Mouse (Mus musculus) liver, embryonic 14.5 days (tissue): ENCODE data around the gene Rxfp1. TPM values are rescaled to one million over a fixed set of nuclear protein-coding genes. Genes with fewer than 3 reads are reported as not detected.

Experiments used
- ATAC-seq: fragments of 200-750 bp; cut with Nextera tagmentation; 2 replicates; pipeline ENCODE4 v1.8.0; 2017; ENCODE audit warnings: moderate number of reproducible peaks, mild to moderate bottlenecking, moderate library complexity; ENCODE audit not compliant: insufficient read depth
- DNase-seq, 3 experiments: peaks; one replicate each; pipeline ENCODE4 v3.0.0-alpha.2; 2012 to 2013; ENCODE audit warnings: low read depth in 3 of 3, low spot score in 3 of 3
- H3K27ac ChIP-seq: fragments of 300-500 bp; sonication (generic); 2 replicates; pipeline ENCODE4 v1.5.1; 2014; ENCODE audit warnings: moderate library complexity, mild to moderate bottlenecking, control low read depth, inconsistent platforms
- H3K27me3 ChIP-seq: fragments of 300-500 bp; sonication (generic); 2 replicates; pipeline ENCODE4 v1.6.1; 2014; ENCODE audit warnings: mild to moderate bottlenecking, low read length, moderate library complexity; ENCODE audit not compliant: control insufficient read depth, insufficient read depth
- H3K36me3 ChIP-seq: fragments of 300-500 bp; sonication (generic); replicated peaks from 2 replicates; pipeline ENCODE4 v1.6.1; 2014; ENCODE audit warnings: low read depth; ENCODE audit not compliant: control insufficient read depth, insufficient read depth
- H3K4me1 ChIP-seq, 2 experiments: fragments of 200-500 bp in 1 of 2; fragments of 300-500 bp in 1 of 2; sonication (generic) in 1 of 2; replicated peaks; 2 replicates each; pipeline ENCODE4 v1.6.1; 2012 to 2014; ENCODE audit warnings: antibody characterized with exemption in 1 of 2, inconsistent platforms in 1 of 2, low read length in 1 of 2; ENCODE audit not compliant: control insufficient read depth in 2 of 2, insufficient read depth in 2 of 2
- H3K4me2 ChIP-seq: fragments of 300-500 bp; sonication (generic); 2 replicates; pipeline ENCODE4 v1.6.1; 2014; ENCODE audit warnings: low read depth, mild to moderate bottlenecking, control low read depth, moderate library complexity
- H3K4me3 ChIP-seq, 2 experiments: fragments of 200-500 bp in 1 of 2; fragments of 300-500 bp in 1 of 2; sonication (generic) in 1 of 2; 2 replicates each; pipeline ENCODE4 v1.5.1; 2012 to 2014; ENCODE audit warnings: low read depth in 2 of 2, low read length in 2 of 2, mild to moderate bottlenecking in 2 of 2, control low read depth in 1 of 2, inconsistent platforms in 1 of 2, moderate library complexity in 1 of 2; ENCODE audit not compliant: insufficient read depth in 1 of 2
- H3K9ac ChIP-seq: fragments of 300-500 bp; sonication (generic); replicated peaks from 2 replicates; pipeline ENCODE4 v1.6.1; 2014; ENCODE audit warnings: mild to moderate bottlenecking, control low read depth, moderate library complexity
- H3K9me3 ChIP-seq: fragments of 300-500 bp; sonication (generic); 2 replicates; pipeline ENCODE4 v1.6.1; 2016; ENCODE audit warnings: low read length, mixed read lengths; ENCODE audit not compliant: control insufficient read depth
- CTCF ChIP-seq: IDR thresholded peaks from 2 replicates; pipeline ENCODE4 v1.5.1; 2016; ENCODE audit warnings: antibody characterized with exemption, low read depth, control low read depth
- EP300 ChIP-seq: IDR thresholded peaks from 2 replicates; pipeline ENCODE4 v1.6.1; 2016; ENCODE audit warnings: antibody characterized with exemption, low read depth
- WGBS: fragments of 180-500 bp; shearing (Covaris S2); extraction: QIAGEN DNeasy Blood & Tissue Kit; methylation state at CpG from one replicate; pipeline ENCODE4 v1.1.7; 2014; ENCODE audit not compliant: insufficient replicate concordance; 5-methylcytosine and 5-hydroxymethylcytosine counted together
- polyA plus RNA-seq, 2 experiments: library from polyadenylated mRNA; depleted of rRNA in 1 of 2; stranded (reverse) in 1 of 2; unstranded in 1 of 2; fragments of >200 nt; fragmentation: Nextera tagmentation in 1 of 2; extraction: Ambion mirVana in 1 of 2; gene quantifications; 2 replicates each; pipeline versions ENCODE4 v1.2.1 to v1.2.3; 2012 to 2014

Gene Rxfp1
- polyA plus RNA-seq, 2 experiments = under 0.01 TPM; not detected in 1

- Histone ChIP-seq H3K36me3 (no peaks in the 10 kb centered on the region), H3K27ac (no peak overlapping the region), H3K9ac (no peak overlapping the region), H3K4me3 (no peak overlapping the region), H3K27me3 (no peaks in the 10 kb centered on the region), H3K4me2 (no peak overlapping the region), H3K4me1 (no peaks in the 10 kb centered on the region), H3K9me3 (no peaks in the 10 kb centered on the region)
- 39% methylated on average over 5 of the region's 5 CpGs for WGBS
- no peak for ATAC-seq
- TF ChIP-seq CTCF (no peak), EP300 (no peak)
- no peak for DNase-seq
Measured at GRCm38 (mm10) chr3:79656682-79657081, 81.0 kb downstream of the Rxfp1 start.

DNA sequence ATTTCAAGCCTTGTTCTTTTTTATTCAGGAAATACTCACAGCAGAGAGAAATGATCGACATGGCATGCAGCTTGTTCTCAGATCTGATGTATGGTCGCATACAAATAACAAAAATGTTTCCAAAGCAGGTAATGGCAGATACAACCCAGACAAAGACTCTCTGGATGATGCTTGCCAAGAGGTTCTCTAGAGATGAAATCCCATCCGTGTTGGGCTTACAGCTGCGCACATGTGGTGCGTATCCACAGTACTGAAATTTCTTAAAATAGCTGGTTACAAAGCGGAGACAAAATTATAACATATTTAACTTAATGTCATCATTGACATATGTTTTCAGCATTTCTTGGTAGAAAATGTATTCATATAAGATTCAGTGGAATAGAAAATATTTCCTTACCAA is 85.6 kb downstream of the Rxfp1 start:
- ATAC-seq (no peak), DNase-seq (no peak)
- Histone ChIP-seq H3K27me3 (no peaks in the 10 kb centered on the region), H3K9me3 (no peaks in the 10 kb centered on the region), H3K4me2 (no peak overlapping the region), H3K27ac (no peak overlapping the region), H3K9ac (no peak overlapping the region), H3K4me1 (no peaks in the 10 kb centered on the region), H3K4me3 (no peak overlapping the region), H3K36me3 (no peaks in the 10 kb centered on the region)
- no peak for TF ChIP-seq CTCF
- TF ChIP-seq EP300 = no peak
- 69% methylated on average over 6 of the region's 6 CpGs for WGBS

GRCm38 (mm10) chr3:79629416-79629730 is 108.3 kb downstream of the Rxfp1 start, which contains the start of gene Etfdh:
Etfdh (minus strand) TSS chr3:79629500.
- peak within 1 kb of the TSS; percentile 90 for H3K4me2 ChIP-seq
- ATAC-seq (peak; percentile 33), DNase-seq (peak; percentile 42 to 61 (median 51))
- H3K27me3 ChIP-seq = no peaks in the 10 kb centered on the region
- H3K9me3 ChIP-seq = no peaks in the 10 kb centered on the region; the same call in 1 of the 2 replicates
- peak within 1 kb of the TSS; percentile 87 for H3K27ac ChIP-seq
- peak within 1 kb of the TSS; percentile 89 to 91 for H3K4me3 ChIP-seq
- H3K9ac ChIP-seq = peak within 1 kb of the TSS; percentile 90
- peaks cover 0 to 2% of the 10 kb centered on the region in 2 experiments; a peak in 2 of 4 replicates for H3K4me1 ChIP-seq
- WGBS = 2% methylated on average over 11 of the region's 11 CpGs
- TF ChIP-seq CTCF (no peak), EP300 (no peak)
- H3K36me3 ChIP-seq = peaks cover 19% of the 10 kb centered on the region

- Histone ChIP-seq H3K4me1 (peaks cover 0 to 2% of the 10 kb centered on the region in 2 experiments; a peak in 2 of 4 replicates), H3K9ac (peak within 1 kb of the TSS; percentile 90), H3K9me3 (no peaks in the 10 kb centered on the region; the same call in 1 of the 2 replicates), H3K36me3 (peaks cover 18% of the 10 kb centered on the region), H3K27me3 (no peaks in the 10 kb centered on the region), H3K4me3 (peak within 1 kb of the TSS; percentile 89 to 91), H3K4me2 (peak within 1 kb of the TSS; percentile 90), H3K27ac (peak within 1 kb of the TSS; percentile 87)
- TF ChIP-seq CTCF (no peak), EP300 (0 out of 2 replicates have a peak, but pooled peaks have one; percentile 5)
- DNase-seq = peak; percentile 99
- under 1% methylated on average over 60 of the region's 60 CpGs for WGBS
- peak; percentile 98 for ATAC-seq
Measured at GRCm38 (mm10) chr3:79628561-79629415, 108.9 kb downstream of the Rxfp1 start, which contains the start of gene 4930579G24Rik. 4930579G24Rik (plus strand) TSS chr3:79629079.

- WGBS = under 1% methylated on average over 9 of the region's 9 CpGs
- TF ChIP-seq CTCF = peak; percentile 24; the same call in 1 of the 2 replicates
- TF ChIP-seq EP300 = no peak
- Histone ChIP-seq H3K36me3 (peaks cover 13% of the 10 kb centered on the region), H3K4me3 (peak overlapping the region; percentile 89 to 91), H3K27ac (peak overlapping the region; percentile 87), H3K27me3 (no peaks in the 10 kb centered on the region), H3K4me2 (peak overlapping the region; percentile 78), H3K9me3 (no peaks in the 10 kb centered on the region; the same call in 1 of the 2 replicates), H3K9ac (peak overlapping the region; percentile 75), H3K4me1 (peaks cover 0 to 2% of the 10 kb centered on the region in 2 experiments; a peak in 2 of 4 replicates)
- ATAC-seq (peak; percentile 9), DNase-seq (peak; percentile 45 to 68 (median 53))
Measured at GRCm38 (mm10) chr3:79628182-79628560, 109.5 kb downstream of the Rxfp1 start.
